Mouse (Mus musculus): Measurements from ENCODE around the gene Arhgef1.

DNA sequence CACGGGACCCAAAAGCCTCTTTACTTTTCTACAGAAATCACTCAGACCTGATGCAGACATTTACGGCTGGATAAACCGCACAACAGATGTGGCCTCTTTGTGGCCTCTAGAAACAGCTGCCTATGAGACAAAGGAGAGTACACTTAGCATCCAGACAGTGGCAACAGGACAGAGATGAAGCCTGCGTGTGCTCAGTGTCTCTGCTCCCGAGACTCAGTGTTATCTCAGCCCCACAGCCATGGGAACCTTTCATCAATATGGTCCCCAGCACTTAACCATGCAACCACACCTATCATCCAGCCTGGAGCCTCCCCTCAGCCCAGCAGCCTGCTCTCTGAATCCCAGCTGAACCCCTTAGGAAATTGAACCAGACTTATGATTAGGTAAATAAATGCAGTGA, 43.5 kb upstream of the Arhgef1 start:
- TF ChIP-seq ZMIZ1 (IDR thresholded peaks at IDR 0.05; ENCODE audit: low read depth, low read length) = no peak
- TF ChIP-seq POLR2A (IDR thresholded peaks at IDR 0.05; ENCODE audit: low read depth, low read length) = no peak
- TF ChIP-seq MAZ (IDR thresholded peaks at IDR 0.05; ENCODE audit: low read depth, low read length) = no peak
- no peak for TF ChIP-seq CHD2 (IDR thresholded peaks at IDR 0.05; ENCODE audit: low read length)
- no peak for TF ChIP-seq KAT2A (IDR thresholded peaks at IDR 0.05; ENCODE audit: insufficient replicate concordance, low read length)
- TF ChIP-seq UBTF (IDR thresholded peaks at IDR 0.05; ENCODE audit: low read depth, low read length) = no peak
- no peak for TF ChIP-seq ELF1 (IDR thresholded peaks at IDR 0.05; ENCODE audit: low read depth, low read length)

All from CH12.LX (cell line).